Mouse (Mus musculus): ENCODE results near the gene Ugt1a6b.

DNA sequence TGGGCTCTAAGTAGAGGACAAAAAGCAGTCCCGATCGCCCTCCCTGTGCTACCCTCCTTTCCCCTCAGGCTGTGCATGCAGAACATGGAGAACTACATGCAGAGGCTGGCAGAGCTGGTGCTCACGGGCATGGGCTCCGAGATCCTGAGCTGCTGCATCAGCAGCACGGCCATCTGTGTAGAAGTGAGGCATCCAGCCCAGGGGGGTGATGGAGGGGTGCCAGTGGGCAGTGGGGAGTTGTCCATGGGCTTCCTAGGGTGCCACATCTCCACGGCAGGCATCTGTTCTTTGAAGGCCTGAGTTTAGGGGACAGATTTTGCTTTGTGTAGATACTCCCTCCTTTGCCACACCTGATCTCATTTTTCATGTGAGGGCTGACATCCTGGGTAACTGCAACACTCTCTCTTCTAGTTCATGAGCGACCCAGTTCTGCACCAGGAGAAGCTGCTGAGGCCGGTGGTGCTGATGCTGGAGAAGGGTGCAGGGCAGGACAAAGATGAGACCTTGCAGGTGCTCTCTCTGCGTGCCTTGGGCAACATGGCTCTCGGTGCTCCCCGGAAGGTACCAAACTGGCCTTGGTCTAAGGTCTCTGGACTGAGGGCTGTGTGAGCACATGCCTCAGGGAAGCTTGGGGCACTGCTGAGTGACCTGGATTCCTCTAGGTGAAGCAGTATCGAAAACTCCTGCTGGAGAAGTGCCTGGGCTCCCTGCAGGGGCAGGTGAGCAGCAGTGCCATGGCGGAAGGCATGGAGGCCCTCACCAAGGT is 153.1 kb downstream of the Ugt1a6b start:
- TF ChIP-seq CTCF (IDR thresholded peaks at IDR 0.05; ENCODE audit: extremely low read depth, insufficient read depth, low read length) (no peak), POLR2A (IDR thresholded peaks at IDR 0.05; ENCODE audit: extremely low read depth, insufficient read depth, low read length) (no peak)

All from cortical plate, adult 2 months (tissue).